Mouse (Mus musculus) A20 (cell line): ENCODE results near the gene Pdss2.
A peak's percentile ranks its signal among the peaks of the same experiment; 100 is the strongest.

Source experiments
- DNase-seq: peaks from one replicate; pipeline ENCODE4 v3.0.0-alpha.2; 2011; ENCODE audit warnings: low read depth, low spot score

The Pdss2 gene

DNA sequence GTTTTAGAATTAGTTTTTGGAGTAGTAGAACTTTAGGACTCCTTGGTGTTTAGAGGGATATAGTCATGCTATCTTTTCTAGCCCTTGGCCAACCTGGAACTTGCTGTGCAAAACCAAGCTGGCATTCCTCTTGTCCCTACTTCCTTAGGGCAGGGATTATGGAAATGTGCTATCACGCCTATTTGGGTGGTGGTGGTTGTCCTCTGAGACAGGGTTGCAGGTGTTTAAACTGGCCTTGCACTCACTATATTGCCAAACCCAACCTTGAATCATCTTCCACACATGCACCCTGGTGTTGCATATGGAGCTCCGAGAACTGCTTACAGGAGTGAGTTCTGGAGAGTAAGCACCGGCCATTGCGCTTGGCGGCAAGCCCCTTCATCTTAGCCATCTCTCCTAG is 260.7 kb downstream of the Pdss2 start:
- DNase-seq, result no peak

DNA sequence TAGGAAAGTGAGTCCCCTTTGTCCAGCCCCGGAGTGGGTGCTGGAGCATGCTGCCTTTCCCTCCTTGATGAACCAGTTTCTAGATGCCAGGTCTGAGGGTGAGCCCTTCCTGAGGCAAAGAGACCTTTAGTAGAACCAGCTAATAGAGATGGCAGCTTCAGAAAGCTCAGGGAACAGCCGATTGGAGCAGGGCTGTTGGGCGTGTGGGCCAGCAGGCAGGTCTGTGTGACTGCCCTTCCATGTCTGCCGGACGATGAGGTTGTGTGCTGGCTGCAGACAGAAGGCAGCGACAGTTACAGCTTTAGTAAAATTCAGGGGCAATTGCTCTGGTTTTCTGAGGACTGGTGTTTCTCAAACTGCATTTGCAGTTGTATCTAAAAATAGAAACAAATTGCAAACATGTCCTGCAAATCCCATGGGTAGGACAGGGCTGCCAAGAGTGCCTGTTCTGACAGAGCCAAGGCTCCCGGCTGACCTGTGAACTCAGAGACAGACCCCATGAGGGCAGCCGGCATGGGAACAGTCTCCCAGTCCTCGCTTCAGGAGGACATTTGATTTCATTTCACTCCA is 262.2 kb downstream of the Pdss2 start:
- no peak for DNase-seq

DNA sequence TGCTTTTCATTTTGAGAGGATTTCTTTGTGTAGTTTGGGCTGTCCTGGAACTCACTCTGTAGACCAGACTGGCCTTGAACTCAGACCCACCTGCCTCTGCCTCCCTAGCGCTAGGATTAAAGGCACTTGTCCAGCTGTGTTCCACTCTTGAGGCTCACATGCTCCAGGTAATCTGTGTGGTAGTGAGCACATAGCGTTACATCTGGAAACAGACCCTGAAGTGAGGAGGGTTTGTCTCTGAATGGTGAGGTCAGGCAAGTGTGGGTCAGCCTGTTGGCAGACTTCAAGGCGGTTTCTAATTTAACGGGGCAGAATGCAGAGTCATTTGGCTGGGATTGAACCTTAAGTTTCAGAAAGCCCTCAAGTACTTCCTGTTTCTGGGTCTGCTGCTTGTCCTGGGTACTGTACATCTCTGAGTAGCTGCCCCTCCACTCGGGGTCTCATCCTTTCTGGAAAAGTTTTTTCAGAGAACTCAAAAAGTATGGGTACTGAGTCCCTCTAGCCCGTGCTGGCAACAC is 264.5 kb downstream of the Pdss2 start:
- DNase-seq, result peak; percentile 69

DNA sequence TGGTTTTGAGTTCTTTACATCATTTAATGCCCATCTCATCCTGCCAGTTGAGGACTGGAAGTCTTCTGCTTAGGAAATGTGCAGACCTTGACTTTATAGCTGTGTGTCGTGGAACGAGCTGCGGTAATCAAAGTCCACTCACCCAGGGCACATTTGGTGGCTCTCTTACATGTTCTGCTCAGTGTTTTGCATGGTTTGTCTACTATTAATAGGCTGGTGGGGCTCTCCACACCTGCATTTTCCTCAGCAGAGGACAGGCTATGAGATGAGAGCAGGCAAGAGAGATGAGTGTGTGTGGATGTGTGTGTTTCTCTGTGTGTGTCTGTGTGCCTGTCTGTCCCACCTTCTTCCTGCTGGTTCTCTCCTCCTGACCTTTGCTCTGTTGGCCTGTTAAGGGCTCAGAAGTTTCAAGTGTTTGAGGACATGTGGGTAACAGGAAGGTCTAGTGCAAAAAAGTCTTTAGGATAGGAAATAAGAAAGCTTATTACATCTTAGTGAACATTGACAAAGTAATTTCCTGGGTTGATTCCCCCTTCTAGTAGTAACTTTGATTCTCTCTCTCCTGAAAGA is 266.2 kb downstream of the Pdss2 start:
- peak; percentile 78 for DNase-seq

DNA sequence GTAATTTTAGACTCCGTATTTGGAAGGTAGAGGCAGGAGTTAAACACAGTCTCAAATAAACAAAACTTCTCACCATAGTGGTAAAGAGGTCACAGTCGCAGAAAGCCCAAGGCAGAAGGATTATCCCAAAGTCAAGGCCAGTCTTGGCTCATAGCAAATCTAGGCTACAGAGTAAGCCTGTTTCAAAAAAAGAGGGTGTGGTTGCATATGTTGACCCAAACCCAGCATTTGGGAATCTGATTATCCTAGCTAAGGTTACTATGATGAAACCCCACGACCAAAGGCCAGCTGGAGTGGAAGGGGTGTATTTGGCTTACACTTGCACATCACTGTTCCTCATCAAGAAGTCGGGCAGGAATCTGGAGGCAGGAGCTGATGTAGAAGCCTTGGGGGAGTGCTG is 267.0 kb downstream of the Pdss2 start:
- no peak for DNase-seq

DNA sequence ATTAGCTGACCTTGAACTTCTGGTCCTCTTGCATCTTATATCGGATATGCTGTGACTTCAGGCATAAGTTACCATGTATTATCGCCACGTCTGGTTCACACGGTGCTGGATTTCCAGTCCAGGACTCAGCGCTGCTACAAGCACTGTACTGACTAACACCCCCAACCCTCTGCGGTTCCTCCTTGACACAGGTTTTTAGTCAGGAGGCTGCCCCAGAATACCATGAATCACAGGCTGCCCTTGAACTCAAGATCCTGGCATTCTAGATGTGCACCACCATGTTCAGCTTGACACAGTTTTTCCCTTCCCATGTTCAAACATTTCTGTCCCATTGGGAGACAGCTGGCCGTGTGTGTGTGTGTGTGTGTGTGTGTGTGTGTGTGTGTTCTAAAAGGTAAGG is 267.9 kb downstream of the Pdss2 start:
- no peak for DNase-seq

DNA sequence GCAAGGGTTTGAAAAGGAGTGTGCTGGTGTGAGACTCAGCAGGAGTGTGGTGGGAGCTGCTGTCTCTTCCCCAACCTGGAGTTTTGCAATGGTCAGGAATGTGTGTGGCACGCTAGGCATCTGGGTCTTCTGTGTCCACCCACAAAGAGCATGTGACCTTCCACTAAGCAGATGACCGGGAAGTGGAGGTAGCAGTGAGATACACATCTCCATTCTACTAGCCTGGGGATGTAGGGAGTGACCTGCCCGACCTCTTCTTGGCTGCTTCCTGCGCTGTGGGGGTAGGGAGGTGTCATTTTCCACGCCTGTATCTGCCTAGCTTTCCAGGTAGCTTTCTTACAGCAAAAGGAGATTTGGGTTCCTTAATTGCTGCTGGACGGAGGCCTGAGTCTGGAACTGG is 268.3 kb downstream of the Pdss2 start:
- DNase-seq, result no peak

DNA sequence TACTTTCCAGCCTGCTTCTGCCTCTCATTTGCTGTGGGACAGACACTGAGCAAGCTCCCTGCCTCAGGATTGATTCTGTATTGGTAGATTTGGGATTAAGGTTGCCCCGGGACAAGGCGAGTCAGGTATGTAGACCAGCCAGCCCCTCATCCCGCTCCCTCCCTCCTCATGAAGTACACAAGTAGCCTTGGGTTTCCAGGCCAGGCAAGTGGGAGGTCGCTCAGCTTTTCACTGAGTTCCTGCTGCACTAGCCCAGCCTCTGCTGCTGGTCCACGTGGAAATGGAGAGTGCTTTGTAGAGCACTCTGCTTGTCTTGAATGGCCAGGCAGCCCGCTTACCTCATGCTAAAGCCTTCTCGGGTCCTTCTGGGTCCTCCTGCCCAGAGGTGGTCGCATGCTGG is 268.7 kb downstream of the Pdss2 start:
- DNase-seq, result no peak

DNA sequence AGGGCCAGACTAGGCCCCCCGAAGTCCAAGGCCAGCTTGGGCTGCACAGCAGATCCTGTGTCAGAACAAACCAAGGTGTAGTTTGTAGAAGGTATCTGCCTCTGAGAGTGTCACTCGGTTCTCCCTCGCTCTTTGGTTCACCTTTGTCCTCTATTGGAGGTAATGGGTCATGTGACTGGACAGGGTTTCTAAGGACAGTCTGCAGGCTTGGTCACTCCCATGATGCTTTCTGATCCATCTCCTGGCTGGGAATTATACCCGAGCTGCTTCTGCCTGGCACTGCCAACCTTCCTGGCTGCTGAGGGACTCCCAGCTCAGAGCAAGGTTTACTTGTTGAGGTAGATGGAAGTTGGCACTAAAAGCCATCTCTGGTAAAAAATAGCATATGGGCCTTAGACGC is 269.6 kb downstream of the Pdss2 start:
- no peak for DNase-seq

DNA sequence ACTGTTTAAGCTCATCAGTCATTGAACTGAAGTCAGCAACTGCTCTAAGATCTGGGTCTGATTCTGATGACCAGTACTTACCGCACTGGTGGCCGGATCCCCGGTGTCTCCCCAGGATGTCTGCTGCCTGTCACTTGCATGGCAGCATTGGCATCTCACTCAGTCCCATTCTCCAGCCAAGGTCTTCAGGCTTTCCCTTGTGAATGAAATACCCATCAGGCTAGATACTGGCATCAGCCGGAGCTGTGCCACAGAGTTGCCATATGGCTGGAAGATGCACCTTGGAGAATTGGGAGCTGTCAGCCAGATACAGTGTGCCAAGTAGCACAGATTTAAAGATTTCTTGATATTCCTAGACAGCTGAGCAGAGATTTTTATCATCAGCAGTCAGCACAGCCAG is 281.3 kb downstream of the Pdss2 start:
- no peak for DNase-seq

DNA sequence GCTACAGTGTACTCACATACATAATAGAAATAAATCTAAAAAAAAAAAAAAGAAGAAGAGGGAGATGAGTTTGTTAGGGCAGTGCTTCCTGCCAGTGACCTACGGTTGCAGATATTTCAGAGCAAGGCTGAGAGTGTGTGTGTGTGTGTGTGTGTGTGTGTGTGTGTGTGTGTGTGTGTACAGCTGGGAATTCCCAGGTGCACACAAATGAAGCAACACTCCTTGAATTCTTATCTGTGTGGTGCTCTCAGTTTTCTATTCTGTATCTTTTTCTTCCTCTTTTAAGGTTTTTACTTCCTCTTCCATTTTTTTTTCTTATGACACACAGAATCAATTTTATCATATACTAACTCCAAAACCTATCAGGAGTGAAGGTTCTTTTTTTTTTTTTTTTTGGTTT is 283.0 kb downstream of the Pdss2 start:
- peak; percentile 75 for DNase-seq

DNA sequence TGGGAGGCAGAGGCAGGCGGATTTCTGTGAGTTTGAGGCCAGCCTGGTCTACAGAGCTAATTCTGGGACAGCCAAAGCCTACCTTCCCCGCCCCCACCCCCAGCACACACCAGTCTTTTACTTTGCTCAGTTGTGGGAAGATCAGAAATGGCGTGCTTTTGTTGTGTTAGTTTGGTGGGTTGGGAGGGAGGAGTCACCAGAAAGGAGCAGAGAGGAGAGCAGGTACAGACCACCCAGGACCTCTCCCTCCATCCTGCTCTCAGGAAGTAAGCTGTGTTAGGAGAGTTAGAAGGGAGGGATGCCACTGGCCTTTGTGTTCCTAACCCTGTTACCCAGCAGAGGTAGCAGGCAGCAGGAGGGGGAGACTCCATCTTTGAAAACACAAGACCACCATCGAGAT is 285.8 kb downstream of the Pdss2 start:
- DNase-seq, result no peak

DNA sequence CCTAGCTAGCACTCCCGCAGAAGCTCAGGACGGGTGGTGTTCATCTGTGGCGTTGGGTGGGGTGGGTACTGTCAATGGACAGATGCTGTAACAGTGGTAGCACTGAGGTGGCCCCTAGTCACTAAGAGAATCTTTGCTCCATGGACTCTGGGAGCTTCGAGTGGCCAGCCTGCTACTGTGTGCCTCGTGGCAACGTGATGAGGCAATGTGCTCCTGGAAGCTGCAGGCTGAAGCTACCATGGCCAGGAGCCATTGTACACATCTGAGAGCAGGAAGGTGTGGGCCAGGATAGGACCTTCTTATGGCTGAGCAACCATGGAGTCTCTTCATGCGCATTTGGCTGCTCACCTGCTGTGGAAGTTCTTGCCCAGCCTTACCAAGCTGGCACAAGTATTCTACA is 287.9 kb downstream of the Pdss2 start:
- DNase-seq, result no peak

DNA sequence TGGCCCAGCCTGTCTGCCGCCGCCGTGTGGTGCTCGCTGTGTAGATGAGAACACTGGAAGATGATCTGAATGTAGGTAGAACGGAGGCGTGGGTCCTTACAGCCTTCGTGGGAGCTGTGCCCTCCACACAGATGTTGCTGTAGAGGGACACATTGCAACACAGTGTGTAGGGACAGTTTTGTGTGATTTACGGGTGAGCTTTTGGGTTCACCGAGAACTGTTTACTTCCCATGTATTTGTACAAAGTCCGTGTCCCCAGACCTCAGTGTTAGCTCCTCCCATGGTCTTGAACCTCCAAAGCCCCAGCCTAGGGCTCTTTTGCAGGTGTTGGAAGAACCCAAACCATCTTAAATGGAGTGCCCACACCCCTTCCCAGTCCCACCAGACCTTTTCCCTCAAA is 291.7 kb downstream of the Pdss2 start:
- DNase-seq, result no peak
